Mouse (Mus musculus): ENCODE results near the gene Hoxb6. TPM values are rescaled to one million over a fixed set of nuclear protein-coding genes. Genes with fewer than 3 reads are reported as not detected.

Gene Hoxb6
- total RNA-seq, 2 experiments from 2014 or later, result not detected

GRCm38 (mm10) chr11:96268031-96268745 lies 24.1 kb upstream of the Hoxb6 start:
- intact Hi-C loops (cut with DNase I), result no loop called here
- DNase-seq (ENCODE audit: low spot score), result no peak

GRCm38 (mm10) chr11:96269869-96270268 lies 22.4 kb upstream of the Hoxb6 start:
- DNase-seq (ENCODE audit: low spot score), result no peak
- intact Hi-C loops (cut with DNase I), result loop anchor here (10.0 kb wide), 2 partner anchors 265 to 465 kb away; partner anchors contain the start of gene Igf2bp1

- intact Hi-C loops (cut with DNase I), result loop anchor here (10.0 kb wide), 2 partner anchors 266 to 464 kb away; partner anchors contain the start of gene Igf2bp1
- no peak for DNase-seq (ENCODE audit: low spot score)
Measured at GRCm38 (mm10) chr11:96270996-96271540, 21.2 kb upstream of the Hoxb6 start, which contains the start of gene Hoxb9. TSS of gene Hoxb9 (plus strand) at chr11:96271457.

- intact Hi-C loops (cut with DNase I), result loop anchor here (10.0 kb wide), 2 partner anchors 267 to 463 kb away; partner anchors contain the start of gene Igf2bp1
- no peak for DNase-seq (ENCODE audit: low spot score)
Measured at GRCm38 (mm10) chr11:96271541-96272011, 20.7 kb upstream of the Hoxb6 start.

- DNase-seq (ENCODE audit: low spot score), result no peak
- intact Hi-C loops (cut with DNase I), result loop anchor here (10.0 kb wide), 2 partner anchors 267 to 463 kb away; partner anchors contain the start of gene Igf2bp1
Measured at GRCm38 (mm10) chr11:96272024-96272921, 20.0 kb upstream of the Hoxb6 start.

- no peak for DNase-seq (ENCODE audit: low spot score)
- intact Hi-C loops (cut with DNase I), result loop anchor here (10.0 kb wide), 2 partner anchors 270 to 460 kb away; partner anchors contain the start of gene Igf2bp1
Measured at GRCm38 (mm10) chr11:96274428-96274827, 17.8 kb upstream of the Hoxb6 start.

- DNase-seq (ENCODE audit: low spot score), result no peak
- intact Hi-C loops (cut with DNase I), result loop anchor here (5.0 to 10.0 kb wide), 4 partner anchors 271 to 459 kb away; partner anchors contain the start of gene Igf2bp1
Measured at GRCm38 (mm10) chr11:96275896-96276295, 16.4 kb upstream of the Hoxb6 start.

- no peak for DNase-seq (ENCODE audit: low spot score)
- intact Hi-C loops (cut with DNase I), result loop anchor here (2.0 to 10.0 kb wide), 8 partner anchors 17 to 585 kb away; partner anchors contain the start of gene Igf2bp1
Measured at GRCm38 (mm10) chr11:96277151-96278044, 14.9 kb upstream of the Hoxb6 start.

GRCm38 (mm10) chr11:96278324-96278723 lies 14.0 kb upstream of the Hoxb6 start:
- intact Hi-C loops (cut with DNase I), result loop anchor here (2.0 to 10.0 kb wide), 8 partner anchors 16 to 584 kb away; partner anchors contain the start of gene Igf2bp1
- DNase-seq (ENCODE audit: low spot score), result no peak

- DNase-seq (ENCODE audit: low spot score), result peak; percentile 39
- intact Hi-C loops (cut with DNase I), result loop anchor here (2.0 to 10.0 kb wide), 8 partner anchors 16 to 584 kb away; partner anchors contain the start of gene Igf2bp1
Measured at GRCm38 (mm10) chr11:96278773-96279172, 13.5 kb upstream of the Hoxb6 start.

- DNase-seq (ENCODE audit: low spot score), result no peak
- intact Hi-C loops (cut with DNase I), result loop anchor here (2.0 to 10.0 kb wide), 8 partner anchors 15 to 583 kb away; partner anchors contain the start of gene Igf2bp1
Measured at GRCm38 (mm10) chr11:96279421-96280233, 12.6 kb upstream of the Hoxb6 start.

GRCm38 (mm10) chr11:96280399-96281378 lies 11.6 kb upstream of the Hoxb6 start:
- no peak for DNase-seq (ENCODE audit: low spot score)
- intact Hi-C loops (cut with DNase I), result no loop called here

GRCm38 (mm10) chr11:96281396-96281795 lies 10.9 kb upstream of the Hoxb6 start:
- DNase-seq (ENCODE audit: low spot score), result no peak
- intact Hi-C loops (cut with DNase I), result no loop called here

GRCm38 (mm10) chr11:96281855-96282570 lies 10.3 kb upstream of the Hoxb6 start, which contains the start of gene Hoxb8:
TSS of gene Hoxb8 (plus strand) at chr11:96281905.
- intact Hi-C loops (cut with DNase I), result no loop called here
- DNase-seq (ENCODE audit: low spot score), result no peak

GRCm38 (mm10) chr11:96282795-96283430 lies 9.4 kb upstream of the Hoxb6 start:
- no peak for DNase-seq (ENCODE audit: low spot score)
- intact Hi-C loops (cut with DNase I), result no loop called here
